7 mouse cellular contexts compared by ENCODE assay signal in genomic region chr5:115484996-115485395, GRCm38 (mm10). TPM values are rescaled to one million over a fixed set of nuclear protein-coding genes. Genes with fewer than 3 reads are reported as not detected.
A peak's percentile ranks its signal among the peaks of the same experiment; 100 is the strongest.
DNase-seq lines count a peak whose midpoint lies in the region; ATAC-seq and TF ChIP-seq lines count a peak whose summit lies in the region.

No protein-coding gene starts in this region.

- 62% methylated on average over 5 of the region's 5 CpGs for WGBS in lung, postnatal 0 days
- WGBS in forebrain, embryonic 16.5 days = 64% methylated on average over 5 of the region's 5 CpGs
- 52% methylated on average over 5 of the region's 5 CpGs for WGBS in limb, embryonic 15.5 days
- 64% methylated on average over 5 of the region's 5 CpGs for WGBS in stomach, embryonic 16.5 days

- no peak for DNase-seq in lung, postnatal 0 days (ENCODE audit: low spot score)
- no peak for DNase-seq in lung, postnatal 14 days
- no peak for DNase-seq in ovary, adult 18-20 months (ENCODE audit: low spot score)

- peak overlapping the region; percentile 61; the same call in 1 of the 2 replicates for H3K4me2 ChIP-seq in lung, postnatal 0 days (replicated peaks; ENCODE audit: low read depth, low read length)
- H3K4me2 ChIP-seq in forebrain, embryonic 16.5 days (ENCODE audit: low read length) = peak overlapping the region; percentile 76
- peak overlapping the region; percentile 62 for H3K4me2 ChIP-seq in limb, embryonic 15.5 days
- H3K4me2 ChIP-seq in stomach, embryonic 16.5 days (ENCODE audit: low read depth, low read length) = peak overlapping the region; percentile 55

- peak overlapping the region; percentile 42; the same call in 1 of the 2 replicates for H3K4me3 ChIP-seq in lung, postnatal 0 days (ENCODE audit: low read depth, low read length)
- H3K4me3 ChIP-seq in forebrain, embryonic 16.5 days (replicated peaks; ENCODE audit: low read length) = peak overlapping the region; percentile 55
- peak overlapping the region; percentile 49 for H3K4me3 ChIP-seq in limb, embryonic 15.5 days
- H3K4me3 ChIP-seq in stomach, embryonic 16.5 days (replicated peaks; ENCODE audit: low read length) = peak overlapping the region; percentile 47; the same call in 1 of the 2 replicates

- ATAC-seq in lung, postnatal 0 days = no peak
- no peak for ATAC-seq in forebrain, embryonic 16.5 days
- no peak for ATAC-seq in limb, embryonic 15.5 days (ENCODE audit: insufficient number of reproducible peaks, low FRiP score, low TSS enrichment, low read depth)
- no peak for ATAC-seq in stomach, embryonic 16.5 days (ENCODE audit: insufficient read depth, low FRiP score)
- ATAC-seq in monocyte, adult 5-6 weeks (replicated peaks; ENCODE audit: insufficient number of reproducible peaks, low FRiP score, low TSS enrichment, poor library complexity, severe bottlenecking) = no peak

- no peak for TF ChIP-seq EP300 in lung, postnatal 0 days (IDR thresholded peaks at IDR 0.05)

- H3K9ac ChIP-seq in lung, postnatal 0 days (replicated peaks; ENCODE audit: low read depth) = no peak overlapping the region; the same call in 1 of the 2 replicates
- H3K9ac ChIP-seq in forebrain, embryonic 16.5 days (replicated peaks; ENCODE audit: low read depth, low read length) = peak overlapping the region; percentile 52; the same call in 1 of the 2 replicates
- no peak overlapping the region for H3K9ac ChIP-seq in limb, embryonic 15.5 days
- 0 out of 2 replicates have a peak overlapping the region, but pooled peaks have one; percentile 74 for H3K9ac ChIP-seq in stomach, embryonic 16.5 days (ENCODE audit: low read length)

- peak overlapping the region; percentile 84; the same call in 1 of the 2 replicates for H3K27ac ChIP-seq in lung, postnatal 0 days (ENCODE audit: low read length)
- no peak overlapping the region for H3K27ac ChIP-seq in forebrain, embryonic 16.5 days (ENCODE audit: low read length)
- H3K27ac ChIP-seq in limb, embryonic 15.5 days = no peak overlapping the region
- H3K27ac ChIP-seq in stomach, embryonic 16.5 days (ENCODE audit: low read length) = no peak overlapping the region

- H3K36me3 ChIP-seq in lung, postnatal 0 days (ENCODE audit: insufficient read depth, low read length) = no peaks in the 10 kb centered on the region
- no peaks in the 10 kb centered on the region for H3K36me3 ChIP-seq in forebrain, embryonic 16.5 days (ENCODE audit: control insufficient read depth, insufficient read depth)
- H3K36me3 ChIP-seq in limb, embryonic 15.5 days = peaks cover 3% of the 10 kb centered on the region; the same call in 1 of the 2 replicates
- no peaks in the 10 kb centered on the region for H3K36me3 ChIP-seq in stomach, embryonic 16.5 days (ENCODE audit: control insufficient read depth, insufficient read depth, low read length)

- no peaks in the 10 kb centered on the region for H3K9me3 ChIP-seq in lung, postnatal 0 days (ENCODE audit: low read length)
- H3K9me3 ChIP-seq in forebrain, embryonic 16.5 days (ENCODE audit: control insufficient read depth, low read length) = no peaks in the 10 kb centered on the region
- no peaks in the 10 kb centered on the region for H3K9me3 ChIP-seq in limb, embryonic 15.5 days
- no peaks in the 10 kb centered on the region for H3K9me3 ChIP-seq in stomach, embryonic 16.5 days (replicated peaks; ENCODE audit: control insufficient read depth, low read length)

- H3K4me1 ChIP-seq in lung, postnatal 0 days (ENCODE audit: insufficient read depth, low read depth, low read length) = peaks cover 4% of the 10 kb centered on the region; the same call in 1 of the 2 replicates
- H3K4me1 ChIP-seq in forebrain, embryonic 16.5 days (replicated peaks; ENCODE audit: control insufficient read depth, insufficient read depth, low read length) = peaks cover 29% of the 10 kb centered on the region
- H3K4me1 ChIP-seq in limb, embryonic 15.5 days = peaks cover 25% of the 10 kb centered on the region
- peaks cover 2% of the 10 kb centered on the region; the same call in 1 of the 2 replicates for H3K4me1 ChIP-seq in stomach, embryonic 16.5 days (ENCODE audit: control insufficient read depth, insufficient read depth, low read length)

- no peaks in the 10 kb centered on the region for H3K27me3 ChIP-seq in lung, postnatal 0 days (replicated peaks; ENCODE audit: insufficient read depth, low read length)
- no peaks in the 10 kb centered on the region for H3K27me3 ChIP-seq in forebrain, embryonic 16.5 days (replicated peaks; ENCODE audit: control insufficient read depth, insufficient read depth, low read length)
- no peaks in the 10 kb centered on the region for H3K27me3 ChIP-seq in limb, embryonic 15.5 days
- no peaks in the 10 kb centered on the region for H3K27me3 ChIP-seq in stomach, embryonic 16.5 days (ENCODE audit: control insufficient read depth, insufficient read depth, low read length)

- TF ChIP-seq CTCF in lung, postnatal 0 days (IDR thresholded peaks at IDR 0.05) = no peak

RNA-seq across cellular contexts. Expression of gene Sirt4, which starts 0.5 kb away (rescaled TPM):
- polyA plus RNA-seq in lung, postnatal 0 days (2015; fragmentation: Nextera tagmentation; extraction: Ambion mirVana) = 15.7 and 18.0 TPM in 2 replicates
- polyA plus RNA-seq in forebrain, embryonic 16.5 days (2015; fragmentation: Nextera tagmentation; extraction: Ambion mirVana) = 32.7 and 37.6 TPM in 2 replicates
- 24.9 and 26.5 TPM in 2 replicates for polyA plus RNA-seq in limb, embryonic 15.5 days (2015; fragmentation: Nextera tagmentation; extraction: Ambion mirVana)
- polyA plus RNA-seq in stomach, embryonic 16.5 days (2015; fragmentation: Nextera tagmentation; extraction: Ambion mirVana) = 24.4 and 28.0 TPM in 2 replicates
- total RNA-seq in monocyte, adult 5-6 weeks (2017) = 5.2 to 10.7 TPM (median 7.8 TPM) in 3 replicates

RNA-seq across cellular contexts. Expression of gene Pla2g1b, which starts 18.9 kb away (rescaled TPM):
- polyA plus RNA-seq in lung, postnatal 0 days (2015; fragmentation: Nextera tagmentation; extraction: Ambion mirVana) = 70.5 and 71.7 TPM in 2 replicates
- not detected in 2 replicates for polyA plus RNA-seq in forebrain, embryonic 16.5 days (2015; fragmentation: Nextera tagmentation; extraction: Ambion mirVana)
- not detected in 2 replicates for polyA plus RNA-seq in limb, embryonic 15.5 days (2015; fragmentation: Nextera tagmentation; extraction: Ambion mirVana)
- polyA plus RNA-seq in stomach, embryonic 16.5 days (2015; fragmentation: Nextera tagmentation; extraction: Ambion mirVana) = 16.6 and 20.5 TPM in 2 replicates
- total RNA-seq in monocyte, adult 5-6 weeks (2017) = not detected in 3 replicates

RNA-seq across cellular contexts. Expression of gene Pxn, which starts 21.5 kb away (rescaled TPM):
- polyA plus RNA-seq in lung, postnatal 0 days (2015; fragmentation: Nextera tagmentation; extraction: Ambion mirVana) = 56.4 and 59.3 TPM in 2 replicates
- polyA plus RNA-seq in forebrain, embryonic 16.5 days (2015; fragmentation: Nextera tagmentation; extraction: Ambion mirVana) = 20.6 and 22.5 TPM in 2 replicates
- 52.6 and 55.7 TPM in 2 replicates for polyA plus RNA-seq in limb, embryonic 15.5 days (2015; fragmentation: Nextera tagmentation; extraction: Ambion mirVana)
- polyA plus RNA-seq in stomach, embryonic 16.5 days (2015; fragmentation: Nextera tagmentation; extraction: Ambion mirVana) = 41.9 and 44.5 TPM in 2 replicates
- total RNA-seq in monocyte, adult 5-6 weeks (2017) = 85.9 to 113 TPM (median 106 TPM) in 3 replicates

RNA-seq across cellular contexts. Expression of gene Msi1, which starts 55.6 kb away (rescaled TPM):
- polyA plus RNA-seq in lung, postnatal 0 days (2015; fragmentation: Nextera tagmentation; extraction: Ambion mirVana) = 1.2 TPM in 2 replicates
- polyA plus RNA-seq in forebrain, embryonic 16.5 days (2015; fragmentation: Nextera tagmentation; extraction: Ambion mirVana) = 53.9 and 62.2 TPM in 2 replicates
- polyA plus RNA-seq in limb, embryonic 15.5 days (2015; fragmentation: Nextera tagmentation; extraction: Ambion mirVana) = 8.2 and 8.4 TPM in 2 replicates
- 3.5 and 4.9 TPM in 2 replicates for polyA plus RNA-seq in stomach, embryonic 16.5 days (2015; fragmentation: Nextera tagmentation; extraction: Ambion mirVana)
- not detected in 3 replicates for total RNA-seq in monocyte, adult 5-6 weeks (2017)

Comparison
In these comparisons a context has a peak if more than half of its experiments do, and no peak if none do; other contexts are left out.
1. H3K9ac ChIP-seq: peak in forebrain, embryonic 16.5 days (single experiment) and stomach, embryonic 16.5 days (single experiment); none in lung, postnatal 0 days (single experiment) and limb, embryonic 15.5 days (single experiment).
2. RNA of gene Pla2g1b, which starts 18.9 kb away (polyA plus RNA-seq): 70.5 to 71.7 TPM in lung, postnatal 0 days and 16.6 to 20.5 TPM in stomach, embryonic 16.5 days; not detected in forebrain, embryonic 16.5 days and not detected in limb, embryonic 15.5 days; every median in the first group is over 10 times any median in the second.
3. Peak in every context shown above with its lines, with median percentiles within 50 percentile points of each other: H3K4me2 ChIP-seq and H3K4me3 ChIP-seq.